Mouse (Mus musculus): ENCODE data around the gene Sephs2. TPM values are rescaled to one million over a fixed set of nuclear protein-coding genes. Genes with fewer than 3 reads are reported as not detected.

The Sephs2 gene
- polyA plus RNA-seq, 1 experiment: 29.4 TPM

- Histone ChIP-seq H3K4me3 (ENCODE audit: insufficient read depth, low read length) (peak overlapping the region; percentile 70), H3K27ac (ENCODE audit: insufficient read depth, low read length) (no peak overlapping the region), H3K4me1 (ENCODE audit: control insufficient read depth, insufficient read depth, low read length) (peaks cover 3% of the 10 kb centered on the region; the same call in 1 of the 2 replicates)
- TF ChIP-seq CTCF (IDR thresholded peaks at IDR 0.05; ENCODE audit: borderline replicate concordance, insufficient read depth, low read length) (no peak), POLR2A (IDR thresholded peaks at IDR 0.05; ENCODE audit: low read depth, low read length) (no peak)
Observed at GRCm38 (mm10) chr7:127273118-127273923, 534 bp downstream of the Sephs2 start.

DNA sequence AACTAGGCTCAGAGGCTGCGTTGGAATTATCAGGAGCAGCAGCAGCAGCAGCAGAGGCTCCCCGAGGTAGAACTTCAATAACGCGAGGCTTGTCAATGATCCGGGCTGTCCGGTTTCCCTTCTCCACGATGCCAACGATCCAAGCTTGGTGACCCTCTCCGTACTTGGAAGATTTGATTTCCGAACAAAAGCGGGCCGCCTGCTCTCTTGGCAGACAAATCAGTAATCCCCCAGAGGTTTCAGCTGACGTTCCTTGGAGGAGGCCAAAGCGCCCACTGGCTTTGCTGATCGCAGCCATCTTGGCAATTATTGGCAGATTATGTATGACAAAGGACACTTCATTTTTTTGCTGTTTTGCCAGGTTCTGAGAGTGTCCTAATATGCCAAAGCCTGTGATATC is 1.3 kb downstream of the Sephs2 start:
- H3K4me3 ChIP-seq (ENCODE audit: insufficient read depth, low read length): no peak overlapping the region
- peaks cover 3% of the 10 kb centered on the region; the same call in 1 of the 2 replicates for H3K4me1 ChIP-seq (ENCODE audit: control insufficient read depth, insufficient read depth, low read length)
- H3K27ac ChIP-seq (ENCODE audit: insufficient read depth, low read length): no peak overlapping the region
- TF ChIP-seq CTCF (IDR thresholded peaks at IDR 0.05; ENCODE audit: borderline replicate concordance, insufficient read depth, low read length) (no peak), POLR2A (IDR thresholded peaks at IDR 0.05; ENCODE audit: low read depth, low read length) (no peak)

DNA sequence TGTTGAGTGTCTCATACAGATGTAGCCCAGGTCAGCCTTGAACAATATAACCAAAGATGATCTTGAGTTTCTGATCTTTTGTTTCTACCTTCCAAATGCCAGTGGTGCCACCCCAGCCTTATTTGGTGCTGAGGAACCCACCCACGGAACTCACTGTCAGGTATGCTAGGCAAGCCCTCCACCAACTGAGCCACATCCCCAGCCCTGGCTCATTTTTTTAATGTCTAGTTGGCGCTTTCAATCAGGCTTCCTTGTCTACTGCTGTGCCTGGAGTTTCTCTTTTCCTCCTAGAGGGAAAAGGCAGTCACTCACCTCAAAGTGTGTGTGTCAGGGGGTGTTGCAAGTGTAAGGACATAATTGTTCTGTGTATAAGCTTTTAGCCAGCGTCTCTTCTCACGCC is 2.8 kb downstream of the Sephs2 start:
- H3K4me1 ChIP-seq (ENCODE audit: control insufficient read depth, insufficient read depth, low read length): peaks cover 3% of the 10 kb centered on the region; the same call in 1 of the 2 replicates
- no peak for TF ChIP-seq CTCF (IDR thresholded peaks at IDR 0.05; ENCODE audit: borderline replicate concordance, insufficient read depth, low read length)
- no peak for TF ChIP-seq POLR2A (IDR thresholded peaks at IDR 0.05; ENCODE audit: low read depth, low read length)
- H3K27ac ChIP-seq (ENCODE audit: insufficient read depth, low read length): no peak overlapping the region
- no peak overlapping the region for H3K4me3 ChIP-seq (ENCODE audit: insufficient read depth, low read length)

DNA sequence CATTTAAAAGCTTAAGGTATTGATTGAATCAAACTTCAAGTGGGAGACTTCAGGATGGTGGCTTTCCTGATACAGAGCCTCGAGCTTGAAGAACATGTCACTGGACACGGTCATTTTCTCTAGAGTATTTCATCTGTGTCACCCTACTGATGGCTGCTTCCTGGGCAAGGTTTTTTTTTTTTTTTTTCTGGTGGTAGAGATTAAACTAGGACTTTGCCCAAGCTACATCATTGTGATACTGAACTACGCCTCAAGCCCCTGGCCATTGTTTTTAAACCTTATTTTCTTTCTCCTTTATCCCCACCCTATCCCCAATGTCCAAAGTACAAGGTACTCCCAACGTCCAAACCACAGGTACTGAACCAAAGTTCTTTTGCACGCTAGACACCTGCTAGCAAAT is 3.2 kb downstream of the Sephs2 start:
- Histone ChIP-seq H3K4me3 (ENCODE audit: insufficient read depth, low read length) (no peak overlapping the region), H3K27ac (ENCODE audit: insufficient read depth, low read length) (no peak overlapping the region), H3K4me1 (ENCODE audit: control insufficient read depth, insufficient read depth, low read length) (peaks cover 3% of the 10 kb centered on the region; the same call in 1 of the 2 replicates)
- TF ChIP-seq POLR2A (IDR thresholded peaks at IDR 0.05; ENCODE audit: low read depth, low read length) (no peak), CTCF (IDR thresholded peaks at IDR 0.05; ENCODE audit: borderline replicate concordance, insufficient read depth, low read length) (no peak)

DNA sequence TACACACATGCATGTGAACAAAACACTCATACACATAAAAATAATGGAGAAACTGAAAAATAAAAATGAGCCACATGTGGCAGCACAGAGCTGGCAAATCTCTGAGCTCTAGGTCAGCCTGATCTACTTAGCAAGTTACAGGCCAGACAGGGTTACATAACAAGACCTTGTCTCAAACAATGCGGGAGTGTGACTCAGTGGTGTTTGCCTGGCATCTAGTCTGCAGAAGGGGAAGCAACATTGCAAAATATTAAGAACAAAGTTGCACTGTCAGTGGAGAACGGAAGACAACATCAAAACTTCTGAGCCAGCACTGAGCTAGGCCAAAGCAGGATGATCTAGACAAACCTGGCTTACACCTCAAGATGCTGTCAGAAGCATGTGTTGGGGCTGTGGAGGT is 3.6 kb downstream of the Sephs2 start:
- TF ChIP-seq CTCF (IDR thresholded peaks at IDR 0.05; ENCODE audit: borderline replicate concordance, insufficient read depth, low read length): no peak
- H3K27ac ChIP-seq (ENCODE audit: insufficient read depth, low read length): no peak overlapping the region
- H3K4me1 ChIP-seq (ENCODE audit: control insufficient read depth, insufficient read depth, low read length): peaks cover 3% of the 10 kb centered on the region; the same call in 1 of the 2 replicates

DNA sequence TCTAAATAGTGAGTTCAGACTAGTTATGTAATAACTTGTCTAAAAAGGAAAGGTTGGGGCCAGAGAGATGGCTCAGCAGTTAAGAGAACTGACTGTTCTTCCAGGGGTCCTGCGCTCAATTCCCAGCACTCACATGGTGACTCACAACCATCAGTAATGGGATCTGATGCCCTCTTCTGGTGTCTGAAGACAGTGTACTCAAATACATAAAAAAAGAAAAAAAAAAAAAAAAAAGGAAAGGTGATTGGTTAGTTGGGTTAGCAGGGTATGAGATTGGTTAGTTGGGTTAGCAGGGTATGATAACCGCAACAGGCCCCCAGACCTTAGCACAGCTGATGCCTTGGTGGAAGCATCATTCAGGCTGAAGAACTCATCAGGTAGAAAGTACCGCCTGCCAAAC is 10.3 kb downstream of the Sephs2 start:
- H3K4me1 ChIP-seq (ENCODE audit: control insufficient read depth, insufficient read depth, low read length): 0 out of 2 replicates have a peak, but pooled peaks cover 2% of the 10 kb centered on the region
- TF ChIP-seq POLR2A (IDR thresholded peaks at IDR 0.05; ENCODE audit: low read depth, low read length) (no peak), CTCF (IDR thresholded peaks at IDR 0.05; ENCODE audit: borderline replicate concordance, insufficient read depth, low read length) (no peak)
- H3K27ac ChIP-seq (ENCODE audit: insufficient read depth, low read length): no peak overlapping the region
- no peak overlapping the region for H3K4me3 ChIP-seq (ENCODE audit: insufficient read depth, low read length)

More for the DNA sequence above, 3.6 kb downstream of the Sephs2 start:
- no peak overlapping the region for H3K4me3 ChIP-seq (ENCODE audit: insufficient read depth, low read length)

- H3K27ac ChIP-seq (ENCODE audit: insufficient read depth, low read length): no peak overlapping the region
- H3K4me3 ChIP-seq (ENCODE audit: insufficient read depth, low read length): no peak overlapping the region
- TF ChIP-seq CTCF (IDR thresholded peaks at IDR 0.05; ENCODE audit: borderline replicate concordance, insufficient read depth, low read length) (no peak), POLR2A (IDR thresholded peaks at IDR 0.05; ENCODE audit: low read depth, low read length) (no peak)
- H3K4me1 ChIP-seq (ENCODE audit: control insufficient read depth, insufficient read depth, low read length): 0 out of 2 replicates have a peak, but pooled peaks cover 2% of the 10 kb centered on the region
Observed at GRCm38 (mm10) chr7:127262218-127262961, 11.5 kb downstream of the Sephs2 start.

GRCm38 (mm10) chr7:127260309-127261111 is 13.3 kb downstream of the Sephs2 start, which contains the start of gene Dctpp1:
Gene Dctpp1, minus strand, starts transcription at chr7:127260709.
- TF ChIP-seq POLR2A (IDR thresholded peaks at IDR 0.05; ENCODE audit: low read depth, low read length): peak; percentile 94
- TF ChIP-seq CTCF (IDR thresholded peaks at IDR 0.05; ENCODE audit: borderline replicate concordance, insufficient read depth, low read length): peak; percentile 67
- no peak within 1 kb of the TSS for H3K27ac ChIP-seq (ENCODE audit: insufficient read depth, low read length)

More at GRCm38 (mm10) chr7:127260309-127261111, 13.3 kb downstream of the Sephs2 start, which contains the start of gene Dctpp1:
- H3K4me3 ChIP-seq (ENCODE audit: insufficient read depth, low read length): peak within 1 kb of the TSS; percentile 88
- 0 out of 2 replicates have a peak, but pooled peaks cover 2% of the 10 kb centered on the region for H3K4me1 ChIP-seq (ENCODE audit: control insufficient read depth, insufficient read depth, low read length)
